Mouse (Mus musculus) heart, embryonic 13.5 days (tissue): ENCODE results near the gene Pcgf5. TPM values are rescaled to one million over a fixed set of nuclear protein-coding genes. Genes with fewer than 3 reads are reported as not detected.
"Not testable (repeated sequence)": the region's sequence is repeated elsewhere in the genome, so short reads cannot be mapped to it uniquely, and the experiment has no call there.

ENCODE experiments used
- ATAC-seq: fragments of 200-750 bp; cut with Nextera tagmentation; 2 replicates; pipeline ENCODE4 v1.8.0; 2017; ENCODE audit warnings: moderate TSS enrichment; ENCODE audit not compliant: insufficient number of reproducible peaks, low FRiP score, low TSS enrichment; ENCODE audit errors: extremely low read depth
- H3K27ac ChIP-seq: fragments of 300-500 bp; sonication (generic); replicated peaks from 2 replicates; pipeline ENCODE4 v1.5.1; 2015; ENCODE audit warnings: moderate library complexity, mild to moderate bottlenecking, inconsistent platforms
- H3K27me3 ChIP-seq: fragments of 300-500 bp; sonication (generic); replicated peaks from 2 replicates; pipeline ENCODE4 v1.6.1; 2015; ENCODE audit warnings: mild to moderate bottlenecking, inconsistent platforms
- H3K36me3 ChIP-seq: fragments of 300-500 bp; sonication (generic); 2 replicates; pipeline ENCODE4 v1.6.1; 2015; ENCODE audit warnings: mild to moderate bottlenecking, inconsistent platforms
- H3K4me1 ChIP-seq: fragments of 300-500 bp; sonication (generic); 2 replicates; pipeline ENCODE4 v1.6.1; 2015; ENCODE audit warnings: inconsistent platforms
- H3K4me2 ChIP-seq: fragments of 300-500 bp; sonication (generic); 2 replicates; pipeline ENCODE4 v1.6.1; 2015; ENCODE audit warnings: inconsistent platforms, mild to moderate bottlenecking, moderate library complexity
- H3K4me3 ChIP-seq: fragments of 300-500 bp; sonication (generic); 2 replicates; pipeline ENCODE4 v1.5.1; 2015; ENCODE audit warnings: moderate library complexity, mild to moderate bottlenecking, inconsistent platforms
- H3K9ac ChIP-seq: fragments of 300-500 bp; sonication (generic); 2 replicates; pipeline ENCODE4 v1.6.1; 2015; ENCODE audit warnings: inconsistent platforms, mild to moderate bottlenecking, moderate library complexity
- H3K9me3 ChIP-seq: fragments of 300-500 bp; sonication (generic); 2 replicates; pipeline ENCODE4 v1.6.1; 2016; ENCODE audit warnings: inconsistent platforms
- WGBS: fragments of 180-500 bp; shearing (Covaris S2); methylation state at CpG from one replicate; pipeline ENCODE4 v1.1.7; 2015; ENCODE audit warnings: mixed read lengths; 5-methylcytosine and 5-hydroxymethylcytosine counted together
- polyA plus RNA-seq: library from polyadenylated mRNA; unstranded; fragments of >200 nt; fragmentation: Nextera tagmentation; extraction: Ambion mirVana; gene quantifications from 2 replicates; pipeline ENCODE4 v1.2.1, GENCODE M21; 2015

The Pcgf5 gene
- polyA plus RNA-seq, 1 experiment from 2014 or later: 37.5 TPM

- Histone ChIP-seq H3K36me3 (peaks cover 25% of the 10 kb centered on the region), H3K9me3 (no peaks in the 10 kb centered on the region), H3K27ac (no peak overlapping the region), H3K4me2 (no peak overlapping the region), H3K4me1 (peaks cover 21% of the 10 kb centered on the region), H3K27me3 (no peaks in the 10 kb centered on the region), H3K4me3 (no peak overlapping the region), H3K9ac (no peak overlapping the region)
- WGBS: 29% methylated on average over 3 of the region's 3 CpGs
- ATAC-seq: no peak
Observed at GRCm38 (mm10) chr19:36433161-36433560, 85.1 kb downstream of the Pcgf5 start.

- Histone ChIP-seq H3K36me3 (peaks cover 25% of the 10 kb centered on the region), H3K9me3 (no peaks in the 10 kb centered on the region), H3K4me3 (no peak overlapping the region), H3K27ac (no peak overlapping the region), H3K9ac (no peak overlapping the region), H3K4me1 (peaks cover 3% of the 10 kb centered on the region; the same call in 1 of the 2 replicates), H3K27me3 (no peaks in the 10 kb centered on the region), H3K4me2 (no peak overlapping the region)
- no peak for ATAC-seq
- WGBS: 45% methylated on average over 9 of the region's 9 CpGs
Observed at GRCm38 (mm10) chr19:36439894-36440714, 92.0 kb downstream of the Pcgf5 start.

DNA sequence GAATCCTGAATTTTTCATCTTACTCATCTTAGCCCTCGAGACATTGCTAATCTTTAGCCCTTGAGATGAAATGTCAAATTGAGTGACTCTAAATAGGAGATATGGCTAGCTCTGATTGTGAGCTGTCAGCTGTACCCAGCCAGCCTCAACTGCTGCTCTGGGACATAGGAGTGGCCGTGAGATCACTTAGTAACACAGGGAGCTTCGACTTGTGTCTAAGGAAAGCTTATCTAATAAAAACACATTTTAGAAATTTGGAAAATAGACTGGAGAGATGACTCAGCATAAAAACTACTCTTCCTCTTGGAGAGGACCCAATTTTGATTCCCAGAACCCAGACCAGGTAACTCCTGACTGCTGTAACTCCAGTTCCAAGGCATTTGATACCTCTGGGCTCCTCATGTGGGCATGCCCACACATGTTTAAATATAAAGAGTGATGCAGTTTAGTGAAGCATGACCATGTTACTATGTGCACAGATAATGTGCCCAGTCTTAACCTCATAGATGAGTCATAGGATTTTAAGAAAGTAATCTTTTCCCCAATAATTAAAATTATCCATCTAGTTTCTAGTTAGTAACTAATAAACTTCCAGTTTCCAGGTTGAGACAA is 103.0 kb downstream of the Pcgf5 start:
- H3K4me1 ChIP-seq: peaks cover 7% of the 10 kb centered on the region
- no peak overlapping the region for H3K4me2 ChIP-seq
- no peak overlapping the region for H3K4me3 ChIP-seq
- no peaks in the 10 kb centered on the region for H3K27me3 ChIP-seq
- ATAC-seq: peak; percentile 54; the same call in 1 of the 2 replicates
- 39% methylated on average over 3 of the region's 3 CpGs for WGBS
- H3K9me3 ChIP-seq: no peaks in the 10 kb centered on the region
- H3K36me3 ChIP-seq: peaks cover 30% of the 10 kb centered on the region
- H3K27ac ChIP-seq: no peak overlapping the region
- no peak overlapping the region for H3K9ac ChIP-seq

DNA sequence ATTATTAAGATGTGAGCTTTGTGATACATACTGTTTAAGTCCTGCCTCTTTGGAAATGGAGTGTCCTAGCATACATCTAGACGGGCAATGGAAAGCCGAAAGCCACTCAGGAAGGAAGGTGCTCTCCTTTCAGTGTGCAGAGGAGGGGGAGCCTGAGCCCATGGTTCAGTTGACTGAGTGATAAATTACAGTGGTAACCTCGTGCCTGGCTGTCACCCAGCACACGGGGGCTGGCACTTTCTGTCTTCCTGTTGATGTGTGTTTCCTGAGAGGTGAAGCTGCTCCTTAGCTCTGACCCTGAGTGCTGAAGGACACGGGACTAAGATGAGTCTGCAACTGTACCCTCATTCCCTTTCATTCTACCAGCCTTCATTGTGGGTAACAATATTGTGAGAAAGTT is 103.6 kb downstream of the Pcgf5 start:
- WGBS: 26% methylated on average over 5 of the region's 5 CpGs
- no peak for ATAC-seq
- Histone ChIP-seq H3K27me3 (no peaks in the 10 kb centered on the region), H3K9ac (0 out of 2 replicates have a peak overlapping the region, but pooled peaks have one; percentile 14), H3K4me2 (no peak overlapping the region), H3K9me3 (no peaks in the 10 kb centered on the region), H3K27ac (peak overlapping the region; percentile 12; the same call in 1 of the 2 replicates), H3K4me1 (peaks cover 7% of the 10 kb centered on the region), H3K36me3 (peaks cover 31% of the 10 kb centered on the region), H3K4me3 (no peak overlapping the region)

GRCm38 (mm10) chr19:36452210-36452609 is 104.1 kb downstream of the Pcgf5 start:
- H3K27me3 ChIP-seq, H3K4me2 ChIP-seq, H3K4me3 ChIP-seq, H3K9ac ChIP-seq, H3K4me1 ChIP-seq, H3K27ac ChIP-seq, ATAC-seq, H3K9me3 ChIP-seq: not testable (repeated sequence)
- WGBS: 35% methylated on average over 3 of the region's 3 CpGs
- H3K36me3 ChIP-seq: peaks cover 34% of the 10 kb centered on the region

GRCm38 (mm10) chr19:36453451-36453850 is 105.3 kb downstream of the Pcgf5 start:
- peaks cover 34% of the 10 kb centered on the region for H3K36me3 ChIP-seq
- ATAC-seq: no peak
- H3K9me3 ChIP-seq: no peaks in the 10 kb centered on the region
- peaks cover 7% of the 10 kb centered on the region for H3K4me1 ChIP-seq
- H3K4me3 ChIP-seq: no peak overlapping the region
- no peaks in the 10 kb centered on the region for H3K27me3 ChIP-seq
- no peak overlapping the region for H3K4me2 ChIP-seq
- WGBS: 86% methylated on average over 4 of the region's 4 CpGs
- no peak overlapping the region for H3K27ac ChIP-seq
- H3K9ac ChIP-seq: no peak overlapping the region

DNA sequence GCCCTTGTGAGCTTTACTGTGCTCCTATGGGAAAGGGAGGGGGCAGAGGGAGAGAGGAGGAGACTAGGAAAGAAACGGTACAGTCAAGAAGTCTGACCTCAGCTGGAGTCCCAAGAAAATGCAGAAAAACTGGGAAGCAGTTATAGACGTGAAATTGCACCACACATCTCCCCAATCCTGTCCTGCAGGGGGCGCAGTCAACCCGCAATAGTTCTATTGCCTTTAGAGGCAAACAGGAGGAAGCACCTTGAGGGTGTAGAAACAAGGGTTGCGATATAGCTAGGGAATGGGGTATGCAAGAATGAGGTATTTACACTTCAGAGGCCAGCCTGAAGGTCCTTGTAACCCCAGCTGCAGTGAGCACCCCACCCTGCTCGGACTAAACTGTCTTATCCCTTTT is 122.0 kb downstream of the Pcgf5 start:
- no peak overlapping the region for H3K4me3 ChIP-seq
- H3K4me1 ChIP-seq: no peaks in the 10 kb centered on the region
- H3K9me3 ChIP-seq: no peaks in the 10 kb centered on the region
- H3K4me2 ChIP-seq: no peak overlapping the region
- H3K36me3 ChIP-seq: no peaks in the 10 kb centered on the region
- H3K27me3 ChIP-seq: no peaks in the 10 kb centered on the region
- 10% methylated on average over 6 of the region's 6 CpGs for WGBS
- H3K27ac ChIP-seq: no peak overlapping the region
- no peak for ATAC-seq
- no peak overlapping the region for H3K9ac ChIP-seq

DNA sequence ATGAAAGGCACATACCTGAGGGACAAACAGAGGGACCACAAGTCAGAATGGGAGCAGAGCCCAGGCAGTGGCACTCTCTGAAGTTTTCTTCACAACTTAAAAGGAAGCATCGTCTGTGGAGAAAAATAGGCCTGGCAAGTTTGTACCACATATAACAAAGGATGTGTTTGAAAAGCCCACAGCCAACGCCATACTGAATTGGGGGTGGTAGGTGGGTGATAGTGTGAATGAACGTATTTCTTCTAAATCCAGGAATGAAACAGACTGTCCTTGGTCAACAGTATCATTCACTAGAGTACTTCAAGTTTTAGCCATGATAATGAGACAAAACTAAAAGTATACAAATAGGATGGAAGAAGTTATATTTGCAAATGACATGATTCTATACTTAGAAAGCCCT is 123.2 kb downstream of the Pcgf5 start:
- ATAC-seq: no peak

GRCm38 (mm10) chr19:36476596-36476995 is 128.5 kb downstream of the Pcgf5 start:
- H3K4me2 ChIP-seq: no peak overlapping the region
- H3K27ac ChIP-seq: no peak overlapping the region
- no peaks in the 10 kb centered on the region for H3K27me3 ChIP-seq
- no peaks in the 10 kb centered on the region for H3K36me3 ChIP-seq
- H3K9me3 ChIP-seq: no peaks in the 10 kb centered on the region
- WGBS: 91% methylated on average over 4 of the region's 4 CpGs
- ATAC-seq: no peak
- H3K4me1 ChIP-seq: peaks cover 10% of the 10 kb centered on the region; the same call in 1 of the 2 replicates
- H3K9ac ChIP-seq: no peak overlapping the region
- no peak overlapping the region for H3K4me3 ChIP-seq

More for the DNA sequence above, 123.2 kb downstream of the Pcgf5 start:
- Histone ChIP-seq H3K27ac (no peak overlapping the region), H3K9me3 (no peaks in the 10 kb centered on the region), H3K4me1 (no peaks in the 10 kb centered on the region), H3K36me3 (no peaks in the 10 kb centered on the region), H3K9ac (no peak overlapping the region), H3K4me2 (no peak overlapping the region), H3K4me3 (no peak overlapping the region), H3K27me3 (no peaks in the 10 kb centered on the region)
- WGBS: 81% methylated on average over 3 of the region's 3 CpGs

- Histone ChIP-seq H3K9me3 (no peaks in the 10 kb centered on the region), H3K27ac (no peak overlapping the region), H3K27me3 (no peaks in the 10 kb centered on the region), H3K4me1 (peaks cover 10% of the 10 kb centered on the region; the same call in 1 of the 2 replicates), H3K36me3 (no peaks in the 10 kb centered on the region), H3K4me2 (peak overlapping the region; percentile 57), H3K9ac (peak overlapping the region; percentile 40; the same call in 1 of the 2 replicates), H3K4me3 (peak overlapping the region; percentile 20)
- no peak for ATAC-seq
- 38% methylated on average over 9 of the region's 9 CpGs for WGBS
Observed at GRCm38 (mm10) chr19:36477151-36477550, 129.0 kb downstream of the Pcgf5 start.

DNA sequence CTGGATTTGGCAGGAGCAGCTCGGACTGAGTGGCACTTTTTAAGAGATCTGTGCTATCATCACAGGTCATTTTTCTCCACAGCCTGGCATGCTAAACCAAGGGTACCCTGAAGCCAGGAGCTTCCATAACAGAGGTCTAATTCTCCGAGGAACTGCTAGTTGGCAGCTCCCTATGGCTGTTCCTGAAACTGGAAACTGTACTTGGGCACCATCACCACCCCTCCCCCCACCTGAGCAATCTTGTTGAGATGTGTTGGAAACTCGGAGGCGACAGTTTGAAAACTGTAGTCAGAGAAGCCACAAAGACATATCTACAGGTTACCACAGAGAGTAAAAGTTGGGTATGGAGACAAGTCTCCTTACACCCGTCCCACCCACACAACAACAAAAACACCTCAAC is 129.6 kb downstream of the Pcgf5 start:
- H3K9ac ChIP-seq: peak overlapping the region; percentile 40; the same call in 1 of the 2 replicates
- no peaks in the 10 kb centered on the region for H3K27me3 ChIP-seq
- H3K27ac ChIP-seq: no peak overlapping the region
- peak overlapping the region; percentile 20 for H3K4me3 ChIP-seq
- no peaks in the 10 kb centered on the region for H3K9me3 ChIP-seq
- H3K4me1 ChIP-seq: peaks cover 10% of the 10 kb centered on the region; the same call in 1 of the 2 replicates
- ATAC-seq: no peak
- H3K36me3 ChIP-seq: no peaks in the 10 kb centered on the region
- WGBS: 35% methylated on average over 5 of the region's 5 CpGs
- H3K4me2 ChIP-seq: peak overlapping the region; percentile 57
